Mouse (Mus musculus): ENCODE measurements around the gene Akap1. TPM values are rescaled to one million over a fixed set of nuclear protein-coding genes. Genes with fewer than 3 reads are reported as not detected.

Akap1 gene
- 5.7 TPM for polyA plus RNA-seq (2015; fragmentation: Illumina TruSeq; extraction: RNeasy Lipid Tissue Mini Kit (QIAGEN cat#74804); ENCODE audit: insufficient read depth, low replicate concordance)

GRCm38 (mm10) chr11:88864458-88865197 lies at the start of gene Akap1:
Gene Akap1, minus strand, starts transcription at chr11:88864586.

Other genes starting within 250 kb of the Akap1 start
- 46.0 TPM for gene Msi2, start 146.1 kb downstream of the Akap1 start, polyA plus RNA-seq (2015; fragmentation: Illumina TruSeq; extraction: RNeasy Lipid Tissue Mini Kit (QIAGEN cat#74804); ENCODE audit: insufficient read depth, low replicate concordance)
- gene Scpep1, start 90.9 kb upstream of the Akap1 start, polyA plus RNA-seq (2015; fragmentation: Illumina TruSeq; extraction: RNeasy Lipid Tissue Mini Kit (QIAGEN cat#74804); ENCODE audit: insufficient read depth, low replicate concordance) = 65.9 TPM
- gene Elobl, start 102.3 kb upstream of the Akap1 start, polyA plus RNA-seq (2015; fragmentation: Illumina TruSeq; extraction: RNeasy Lipid Tissue Mini Kit (QIAGEN cat#74804); ENCODE audit: insufficient read depth, low replicate concordance) = not detected
- gene Coil, start 105.7 kb upstream of the Akap1 start, polyA plus RNA-seq (2015; fragmentation: Illumina TruSeq; extraction: RNeasy Lipid Tissue Mini Kit (QIAGEN cat#74804); ENCODE audit: insufficient read depth, low replicate concordance) = 11.9 TPM
- 72.6 TPM for gene Trim25, start 134.8 kb upstream of the Akap1 start, polyA plus RNA-seq (2015; fragmentation: Illumina TruSeq; extraction: RNeasy Lipid Tissue Mini Kit (QIAGEN cat#74804); ENCODE audit: insufficient read depth, low replicate concordance)
- 12.3 TPM for gene Dgke, start 202.3 kb upstream of the Akap1 start, polyA plus RNA-seq (2015; fragmentation: Illumina TruSeq; extraction: RNeasy Lipid Tissue Mini Kit (QIAGEN cat#74804); ENCODE audit: insufficient read depth, low replicate concordance)
- not detected for gene Gm525, start 209.3 kb upstream of the Akap1 start, polyA plus RNA-seq (2015; fragmentation: Illumina TruSeq; extraction: RNeasy Lipid Tissue Mini Kit (QIAGEN cat#74804); ENCODE audit: insufficient read depth, low replicate concordance)

All from spleen, adult 10 weeks (tissue).